Mouse (Mus musculus): ENCODE results near the gene Trim38.

Gene Trim38

DNA sequence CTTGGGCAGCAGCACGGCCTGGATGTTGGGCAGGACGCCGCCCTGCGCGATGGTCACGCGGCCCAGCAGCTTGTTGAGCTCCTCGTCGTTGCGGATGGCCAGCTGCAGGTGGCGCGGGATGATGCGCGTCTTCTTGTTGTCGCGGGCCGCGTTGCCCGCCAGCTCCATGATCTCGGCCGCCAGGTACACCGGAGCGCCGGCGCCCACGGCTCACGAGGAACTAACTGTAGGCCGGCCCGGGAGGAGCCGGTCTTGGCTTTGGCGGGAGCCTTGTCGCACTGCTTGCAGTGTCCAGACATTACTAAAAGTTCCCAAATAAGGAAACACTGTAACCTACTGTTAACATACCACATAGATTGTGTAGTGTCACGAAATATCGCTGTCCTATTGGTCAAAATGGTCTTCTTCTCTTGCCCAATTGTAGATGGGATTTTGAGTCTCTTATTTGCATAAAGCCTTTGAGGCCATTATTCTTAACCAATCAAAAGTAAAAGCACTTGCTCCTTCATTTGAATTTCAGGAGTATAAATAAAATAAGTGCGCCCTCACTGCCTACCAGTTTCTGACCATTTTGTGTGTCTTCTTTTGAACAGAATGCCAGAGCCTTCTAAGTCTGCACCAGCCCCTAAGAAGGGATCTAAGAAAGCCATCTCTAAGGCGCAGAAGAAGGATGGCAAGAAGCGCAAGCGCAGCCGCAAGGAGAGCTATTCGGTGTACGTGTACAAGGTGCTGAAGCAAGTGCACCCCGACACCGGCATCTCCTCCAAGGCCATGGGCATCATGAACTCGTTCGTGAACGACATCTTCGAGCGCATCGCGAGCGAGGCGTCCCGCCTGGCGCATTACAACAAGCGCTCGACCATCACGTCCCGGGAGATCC lies 23.3 kb upstream of the Trim38 start, which contains the start of gene Hist1h2bb:
TSS of gene Hist1h2bb (plus strand) at position 534 of the 880 bp plus-strand sequence.
- peak; percentile 55 to 75 for DNase-seq (ENCODE audit: low spot score in 2 of 2)

GRCm38 (mm10) chr13:23747081-23747891 lies 22.4 kb upstream of the Trim38 start:
- DNase-seq (ENCODE audit: low spot score in 2 of 2) = no peak

DNA sequence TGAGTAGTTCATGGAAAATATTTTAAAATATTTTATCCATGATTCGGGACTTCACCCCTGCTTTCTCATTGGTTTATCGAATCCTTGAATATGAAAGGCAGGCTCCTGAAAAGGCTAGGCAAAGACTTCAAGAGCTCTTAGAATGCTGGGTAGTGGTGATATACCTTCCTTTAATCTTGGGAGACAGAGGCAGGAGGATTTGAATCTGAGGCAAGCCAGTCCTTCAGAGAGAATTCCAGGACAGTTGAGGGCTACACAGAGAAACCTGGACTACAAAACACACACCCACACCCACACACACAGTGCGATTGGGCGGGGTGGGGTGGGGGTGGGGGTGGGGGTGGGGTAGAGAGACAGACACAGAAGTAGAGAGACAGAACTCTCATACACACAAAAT lies 21.8 kb upstream of the Trim38 start:
- no peak for DNase-seq (ENCODE audit: low spot score in 2 of 2)

DNA sequence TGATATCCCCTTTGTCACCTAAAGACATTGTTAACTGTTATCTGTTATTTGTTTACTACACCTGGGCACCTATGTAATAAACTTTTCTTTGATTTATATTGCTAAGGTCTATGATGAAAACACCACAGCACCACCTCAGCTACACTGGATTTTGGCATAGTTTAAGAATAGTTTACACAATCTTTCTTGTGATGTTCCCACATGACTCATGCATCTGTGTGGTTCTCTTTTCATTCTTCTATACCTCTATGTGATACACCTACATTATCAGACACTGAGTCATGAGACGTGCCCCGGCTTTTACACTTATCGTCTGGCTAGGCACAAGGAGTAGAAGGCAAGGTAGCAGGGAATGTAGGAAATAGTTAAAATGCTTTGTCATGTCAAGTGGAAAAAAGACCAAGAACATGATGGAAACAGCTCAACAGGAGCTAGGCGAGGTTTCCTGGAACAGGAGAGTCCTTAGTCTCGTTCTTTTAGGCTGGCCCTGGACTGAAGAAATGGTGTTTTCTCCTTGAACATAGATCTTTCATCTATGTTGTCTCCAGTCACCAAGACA lies 20.1 kb upstream of the Trim38 start:
- DNase-seq (ENCODE audit: low spot score in 2 of 2) = no peak

DNA sequence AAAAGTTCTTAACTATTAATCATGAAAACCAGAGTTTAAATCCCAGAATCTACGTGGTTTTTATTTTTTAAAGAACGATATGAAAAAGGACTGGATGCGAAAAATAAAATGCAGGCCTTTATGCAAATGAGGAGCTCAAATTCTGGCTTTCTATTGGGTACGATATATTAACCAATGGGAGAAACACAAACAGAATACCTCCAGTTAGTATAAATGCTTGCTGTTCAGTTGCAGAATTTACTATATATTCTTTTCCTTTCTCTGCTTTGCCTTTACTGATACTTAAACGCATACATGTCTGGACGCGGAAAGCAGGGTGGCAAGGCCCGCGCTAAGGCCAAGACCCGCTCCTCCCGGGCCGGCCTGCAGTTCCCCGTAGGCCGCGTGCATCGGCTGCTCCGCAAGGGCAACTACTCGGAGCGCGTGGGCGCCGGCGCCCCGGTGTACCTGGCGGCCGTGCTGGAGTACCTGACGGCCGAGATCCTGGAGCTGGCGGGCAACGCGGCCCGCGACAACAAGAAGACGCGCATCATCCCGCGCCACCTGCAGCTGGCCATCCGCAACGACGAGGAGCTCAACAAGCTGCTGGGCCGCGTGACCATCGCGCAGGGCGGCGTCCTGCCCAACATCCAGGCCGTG lies 18.8 kb upstream of the Trim38 start, which contains the start of gene Hist1h2ab:
TSS of gene Hist1h2ab (plus strand) at position 288 of the 639 bp plus-strand sequence.
- DNase-seq (ENCODE audit: low spot score in 2 of 2) = peak in 1 of 2 experiments; percentile 19

DNA sequence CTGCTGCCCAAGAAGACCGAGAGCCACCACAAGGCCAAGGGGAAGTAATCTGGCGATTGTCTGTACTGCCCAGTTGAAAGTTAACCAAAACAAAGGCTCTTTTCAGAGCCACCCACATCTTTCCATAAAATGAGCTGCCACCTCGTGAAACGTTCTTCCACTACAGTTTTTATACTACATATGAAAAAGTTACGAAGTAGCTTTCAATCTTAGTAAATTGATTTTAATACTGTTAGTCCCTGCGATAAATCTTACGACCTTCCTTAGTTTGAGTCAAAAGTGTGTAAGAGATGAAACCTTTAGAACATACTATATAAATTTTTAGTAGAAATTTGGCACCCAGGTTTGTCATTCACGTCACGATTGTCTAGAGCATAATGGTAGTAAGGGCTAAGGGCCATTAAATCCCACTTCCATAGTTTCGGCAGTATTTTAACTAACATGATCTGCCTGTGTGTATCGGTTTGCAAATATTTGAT lies 18.2 kb upstream of the Trim38 start:
- DNase-seq (ENCODE audit: low spot score in 2 of 2) = no peak

DNA sequence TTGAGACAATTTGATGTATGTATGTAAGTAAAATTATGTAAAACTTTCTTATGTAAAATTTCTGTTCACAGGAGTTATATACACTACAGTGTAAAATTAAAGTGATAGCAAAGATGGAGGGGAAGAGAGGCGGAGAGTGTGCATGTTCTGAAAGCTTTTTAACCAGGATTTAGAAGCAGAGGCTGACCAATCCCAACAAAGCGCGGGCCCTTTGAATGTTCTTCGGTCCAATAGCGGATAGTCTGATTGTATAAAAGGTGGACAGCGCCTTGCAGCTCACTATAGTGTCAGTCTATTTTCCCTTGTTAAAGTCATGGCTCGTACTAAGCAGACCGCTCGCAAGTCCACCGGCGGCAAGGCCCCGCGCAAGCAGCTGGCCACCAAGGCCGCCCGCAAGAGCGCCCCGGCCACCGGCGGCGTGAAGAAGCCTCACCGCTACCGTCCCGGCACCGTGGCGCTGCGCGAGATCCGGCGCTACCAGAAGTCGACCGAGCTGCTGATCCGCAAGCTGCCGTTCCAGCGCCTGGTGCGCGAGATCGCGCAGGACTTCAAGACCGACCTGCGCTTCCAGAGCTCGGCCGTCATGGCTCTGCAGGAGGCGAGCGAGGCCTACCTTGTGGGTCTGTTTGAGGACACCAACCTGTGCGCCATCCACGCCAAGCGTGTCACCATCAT lies 17.5 kb upstream of the Trim38 start, which contains the start of gene Hist1h3b:
TSS of gene Hist1h3b (plus strand) at position 201 of the 675 bp plus-strand sequence.
- DNase-seq (ENCODE audit: low spot score in 2 of 2) = peak; percentile 84 to 90

DNA sequence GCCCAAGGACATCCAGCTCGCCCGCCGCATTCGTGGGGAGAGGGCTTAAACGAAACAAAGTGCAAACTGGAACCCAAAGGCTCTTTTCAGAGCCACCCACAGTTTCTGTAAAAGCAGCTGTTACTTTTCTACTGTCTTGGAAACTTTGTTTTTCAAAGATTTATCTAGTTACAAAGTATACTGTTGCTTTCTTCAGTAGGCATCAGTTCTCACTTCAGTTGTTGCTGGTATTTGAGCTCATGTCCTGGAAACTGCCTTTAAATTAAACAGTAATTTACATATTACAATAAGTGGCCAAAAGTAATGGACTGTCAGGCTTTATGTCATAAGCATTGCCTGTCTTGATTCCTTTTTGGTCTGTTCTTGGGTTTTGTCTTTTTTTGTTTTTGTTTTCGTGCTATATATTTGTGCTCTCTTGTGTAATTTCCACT lies 17.0 kb upstream of the Trim38 start:
- DNase-seq (ENCODE audit: low spot score in 2 of 2) = no peak

DNA sequence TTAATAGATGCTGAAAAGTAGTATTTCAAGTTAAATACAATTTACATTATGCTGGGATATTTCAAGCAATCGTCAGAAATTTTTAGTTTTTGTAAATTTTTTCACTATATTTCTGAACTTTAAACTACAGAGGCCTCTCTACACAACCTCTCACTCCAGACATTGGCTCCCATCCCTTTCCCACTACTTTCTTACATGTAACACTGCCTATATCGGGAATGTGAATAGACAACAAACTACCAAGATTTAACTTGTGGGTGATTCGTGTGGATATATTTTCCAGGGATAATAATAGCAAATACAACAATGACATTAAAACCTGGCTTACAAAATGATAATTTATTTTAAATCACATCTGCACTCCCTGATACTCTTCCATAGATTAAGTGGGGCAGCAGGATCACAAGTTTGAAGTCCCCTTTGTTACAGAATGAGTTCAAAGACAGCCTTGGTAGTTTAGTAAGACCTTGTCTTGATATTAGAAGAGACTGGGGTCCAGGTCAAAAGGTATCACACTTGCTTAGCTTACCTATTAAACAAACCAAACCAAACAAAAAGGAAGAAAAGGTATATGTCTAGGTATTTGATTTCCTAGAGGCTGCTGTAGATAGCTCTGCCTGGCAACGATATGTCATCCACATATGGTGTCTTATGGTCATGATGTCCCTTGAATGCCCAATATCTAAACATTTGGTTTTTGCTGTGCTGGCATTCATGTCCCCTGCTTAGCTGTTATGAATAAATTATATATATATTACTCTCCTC lies 16.2 kb upstream of the Trim38 start:
- DNase-seq (ENCODE audit: low spot score in 2 of 2) = no peak

- DNase-seq (ENCODE audit: low spot score in 2 of 2) = no peak
Measured at GRCm38 (mm10) chr13:23755000-23755399, 14.7 kb upstream of the Trim38 start.

DNA sequence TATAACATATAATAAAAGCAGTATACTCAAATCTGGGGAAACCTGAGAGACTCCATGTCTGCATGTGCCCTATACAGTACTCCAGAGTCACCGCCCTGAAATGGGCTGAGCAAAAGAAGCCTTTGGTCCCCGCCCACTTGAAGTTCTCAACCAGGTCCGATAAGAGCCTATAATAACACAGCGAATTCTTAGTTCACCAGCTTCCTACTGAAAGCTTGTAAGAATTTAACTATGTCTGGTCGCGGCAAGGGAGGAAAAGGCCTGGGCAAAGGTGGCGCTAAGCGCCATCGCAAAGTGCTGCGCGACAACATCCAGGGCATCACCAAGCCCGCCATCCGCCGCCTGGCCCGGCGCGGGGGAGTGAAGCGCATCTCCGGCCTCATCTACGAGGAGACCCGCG lies 12.9 kb upstream of the Trim38 start, which contains the start of gene Hist1h4b:
TSS of gene Hist1h4b (plus strand) at position 224 of the 400 bp plus-strand sequence.
- peak; percentile 79 to 84 for DNase-seq (ENCODE audit: low spot score in 2 of 2)

DNA sequence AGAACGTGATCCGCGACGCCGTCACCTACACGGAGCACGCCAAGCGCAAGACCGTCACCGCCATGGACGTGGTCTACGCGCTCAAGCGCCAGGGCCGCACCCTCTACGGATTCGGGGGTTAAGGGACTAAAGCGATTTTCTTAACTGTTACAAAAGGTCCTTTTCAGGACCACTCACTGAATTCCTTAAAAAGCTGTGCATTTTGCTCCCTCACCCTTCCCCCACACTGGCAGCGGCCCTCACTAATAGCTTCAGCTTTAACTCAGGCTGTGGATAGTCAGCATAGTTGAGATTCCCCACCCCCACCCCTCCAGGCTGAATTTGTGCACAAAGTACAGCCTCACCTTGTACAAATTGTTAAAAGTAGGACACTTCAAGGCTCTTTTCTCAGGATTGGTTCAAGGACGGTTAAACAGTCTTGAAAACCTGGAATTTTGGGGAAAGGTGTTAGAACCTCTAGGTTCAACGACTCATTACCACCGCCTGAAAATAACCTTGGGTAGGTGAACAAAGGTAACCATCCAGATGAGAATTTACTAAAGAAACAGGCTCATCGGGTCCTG lies 12.4 kb upstream of the Trim38 start:
- peak in 1 of 2 experiments; percentile 13 for DNase-seq (ENCODE audit: low spot score in 2 of 2)

DNA sequence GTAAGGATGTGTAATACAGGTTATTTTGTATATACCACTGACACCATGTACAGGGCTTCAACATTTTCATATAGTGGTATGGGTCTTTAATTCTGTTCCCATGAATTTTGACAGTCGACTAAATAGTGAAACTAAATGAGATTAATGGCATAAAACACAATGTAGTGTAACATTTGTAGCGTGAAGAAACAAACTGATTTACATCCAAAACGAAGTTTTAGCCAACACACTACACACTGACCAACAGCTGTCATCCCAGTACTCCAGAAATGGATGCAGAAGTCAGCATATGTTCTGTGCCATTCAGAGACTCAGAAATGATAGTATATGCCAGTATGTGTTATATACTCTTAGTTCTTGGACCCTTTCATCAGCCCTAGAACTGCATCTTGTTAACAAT lies 11.8 kb upstream of the Trim38 start:
- DNase-seq (ENCODE audit: low spot score in 2 of 2) = no peak

GRCm38 (mm10) chr13:23759251-23759771 lies 10.4 kb upstream of the Trim38 start:
- no peak for DNase-seq (ENCODE audit: low spot score in 2 of 2)

DNA sequence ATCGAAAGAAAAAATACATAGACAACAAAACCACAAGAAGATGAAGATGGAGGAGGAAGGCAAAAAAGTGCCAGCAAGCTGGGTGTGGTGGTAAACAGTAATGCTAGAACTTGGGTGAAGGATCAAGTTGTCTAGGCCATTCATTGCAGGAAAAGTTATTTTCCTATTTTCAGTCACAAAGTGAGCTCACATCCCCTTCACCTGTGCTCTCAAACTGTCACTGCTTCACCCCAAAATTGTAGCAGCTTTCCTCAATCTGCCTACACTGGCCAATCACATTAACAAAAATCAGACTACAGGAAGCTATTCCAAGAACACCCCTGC lies 9.8 kb upstream of the Trim38 start:
- DNase-seq (ENCODE audit: low spot score in 2 of 2) = no peak

DNA sequence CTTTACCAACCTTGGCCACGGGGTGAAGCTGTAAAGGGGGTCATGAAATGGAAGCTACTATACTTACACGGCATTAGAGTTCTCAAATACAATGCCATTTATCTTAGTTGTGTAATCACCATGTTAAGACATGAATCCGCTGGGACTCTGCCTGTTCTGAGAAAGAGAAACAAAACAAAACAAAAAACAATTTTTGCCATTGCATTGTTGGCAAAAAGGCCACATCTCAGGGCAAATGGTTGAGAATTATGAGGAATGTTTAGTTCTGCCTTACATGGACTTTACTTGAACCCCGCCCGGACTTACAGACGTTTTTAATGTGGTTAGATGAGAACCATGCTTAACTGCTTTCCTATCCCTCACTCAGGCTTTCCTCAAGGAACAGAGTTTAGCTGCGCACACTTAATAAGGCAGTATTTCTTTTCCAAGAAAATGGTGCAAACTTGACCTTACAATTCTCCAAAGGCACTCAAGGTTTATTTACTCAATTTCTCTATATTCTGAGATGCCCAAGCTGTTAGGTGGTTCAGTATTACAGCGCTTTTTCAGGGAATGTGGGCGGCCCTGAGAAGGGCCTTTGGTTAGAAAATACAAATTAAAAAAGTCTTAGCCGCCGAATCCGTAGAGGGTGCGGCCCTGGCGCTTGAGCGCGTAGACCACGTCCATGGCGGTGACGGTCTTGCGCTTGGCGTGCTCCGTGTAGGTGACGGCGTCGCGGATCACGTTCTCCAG lies 9.3 kb upstream of the Trim38 start:
- peak in 1 of 2 experiments; percentile 13 for DNase-seq (ENCODE audit: low spot score in 2 of 2)

DNA sequence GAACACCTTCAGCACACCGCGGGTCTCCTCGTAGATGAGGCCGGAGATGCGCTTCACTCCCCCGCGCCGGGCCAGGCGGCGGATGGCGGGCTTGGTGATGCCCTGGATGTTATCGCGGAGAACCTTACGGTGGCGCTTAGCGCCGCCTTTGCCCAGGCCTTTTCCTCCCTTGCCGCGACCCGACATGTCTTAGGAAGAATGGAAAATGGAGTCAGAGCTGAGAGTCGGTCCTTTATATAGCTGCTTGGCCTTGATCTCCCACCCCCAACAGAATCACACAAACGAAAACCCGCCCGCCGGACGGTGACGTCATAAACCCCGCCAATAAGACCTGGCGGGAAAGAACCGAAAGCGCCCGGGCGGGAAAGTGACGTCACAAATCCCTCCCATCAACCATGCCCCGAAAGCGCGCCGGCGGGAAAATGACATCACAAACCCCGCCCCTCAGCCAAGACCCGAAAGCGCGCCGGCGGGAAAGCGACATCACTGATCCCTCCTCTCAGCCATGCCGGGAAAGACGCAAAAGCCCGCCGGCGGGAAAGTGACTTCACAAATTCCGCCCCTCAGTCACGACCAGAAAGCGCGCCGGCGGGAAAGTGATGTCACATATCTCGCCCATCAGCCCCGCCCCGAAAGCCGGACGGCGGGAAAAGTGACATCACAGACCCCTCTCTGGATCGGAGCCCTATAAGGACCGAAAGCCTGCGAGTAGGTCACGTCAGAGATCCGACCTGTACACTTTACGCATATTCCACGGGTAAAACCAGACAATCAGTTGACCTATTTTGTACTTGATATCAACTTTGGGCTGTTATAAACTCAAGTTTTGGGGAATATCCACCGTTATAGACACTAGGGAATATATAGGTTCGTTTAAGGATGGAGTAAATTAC lies 8.5 kb upstream of the Trim38 start, which contains the start of gene Hist1h4a:
TSS of gene Hist1h4a (minus strand) at position 259 of the 893 bp plus-strand sequence.
- peak; percentile 99 for DNase-seq (ENCODE audit: low spot score in 2 of 2)

Measured in frontal cortex, postnatal 14 days (tissue).